Mouse (Mus musculus): Measurements from ENCODE around the gene Crybb2. TPM values are rescaled to one million over a fixed set of nuclear protein-coding genes. Genes with fewer than 3 reads are reported as not detected.

Gene Crybb2
- polyA plus RNA-seq, 1 experiment from 2014 or later = not detected

DNA sequence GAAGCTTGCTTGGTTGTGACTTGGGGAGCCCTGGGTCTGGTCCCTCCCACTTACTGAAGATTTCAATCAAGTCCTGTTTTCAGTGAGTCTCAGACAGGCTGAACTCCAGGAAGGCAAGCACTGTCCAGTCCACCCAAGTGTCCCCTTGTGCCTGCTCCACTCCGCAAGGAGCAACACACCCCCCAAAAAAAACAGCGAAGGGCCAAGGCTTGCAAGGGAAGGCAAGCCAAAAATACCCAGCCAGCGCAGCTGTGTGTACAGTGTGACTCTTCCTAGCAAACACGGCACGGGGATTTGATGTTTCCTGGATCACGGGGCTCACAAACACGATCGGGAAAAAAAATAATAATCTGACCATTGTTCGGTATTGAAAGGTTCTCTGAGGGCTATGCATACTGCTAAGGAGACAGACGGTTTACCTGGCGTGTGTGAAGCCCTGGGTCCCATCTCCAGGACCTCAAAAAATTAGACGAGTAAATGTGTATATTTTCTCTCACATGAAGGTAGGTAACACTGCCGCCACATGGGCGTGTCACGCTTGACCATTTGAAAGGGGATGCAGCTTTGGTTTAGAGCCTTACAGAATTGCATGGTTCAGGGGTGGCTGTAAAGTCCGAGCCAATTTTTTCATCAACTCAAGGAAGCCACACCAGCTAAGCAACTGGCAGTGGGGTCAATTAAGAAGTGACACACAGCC lies 55.7 kb downstream of the Crybb2 start:
- Histone ChIP-seq H3K4me1 (ENCODE audit: control insufficient read depth, insufficient read depth, low read length) (peaks cover 9% of the 10 kb centered on the region), H3K36me3 (ENCODE audit: control insufficient read depth, insufficient read depth, low read length) (no peaks in the 10 kb centered on the region), H3K4me3 (ENCODE audit: low read depth, low read length) (peak overlapping the region; percentile 54), H3K9ac (ENCODE audit: low read length) (no peak overlapping the region), H3K27ac (ENCODE audit: low read depth, low read length) (no peak overlapping the region), H3K27me3 (ENCODE audit: control insufficient read depth, insufficient read depth, low read length) (peaks cover 2% of the 10 kb centered on the region; the same call in 1 of the 2 replicates), H3K9me3 (ENCODE audit: control insufficient read depth, low read length) (no peaks in the 10 kb centered on the region), H3K4me2 (ENCODE audit: low read depth) (peak overlapping the region; percentile 62)
- DNase-seq (ENCODE audit: low spot score) (no peak), ATAC-seq (ENCODE audit: insufficient read depth, low FRiP score, low TSS enrichment) (no peak)
- WGBS = 67% methylated on average over 16 of the region's 16 CpGs

DNA sequence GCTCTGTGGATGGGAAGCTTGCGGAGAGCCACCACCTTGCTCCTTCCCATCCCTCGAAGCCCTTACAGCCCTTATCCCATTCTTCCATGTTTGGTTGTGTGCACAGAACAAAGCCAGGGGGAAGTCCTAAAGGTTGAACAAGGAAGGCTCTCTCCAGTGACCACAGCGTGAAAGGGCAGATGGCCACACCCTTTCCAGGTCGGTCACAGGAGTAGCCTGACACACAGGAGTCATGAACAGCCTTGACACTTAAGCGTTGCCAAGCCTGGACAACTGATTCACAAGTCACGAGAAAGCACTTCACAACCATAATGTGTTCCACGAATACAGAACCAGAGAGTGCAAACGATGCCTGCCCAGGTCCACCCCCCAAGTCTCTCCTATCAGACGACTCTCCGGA lies 58.0 kb downstream of the Crybb2 start:
- H3K36me3 ChIP-seq (ENCODE audit: control insufficient read depth, insufficient read depth, low read length) = no peaks in the 10 kb centered on the region
- no peak overlapping the region for H3K27ac ChIP-seq (ENCODE audit: low read depth, low read length)
- 89% methylated on average over 10 of the region's 10 CpGs for WGBS
- H3K9ac ChIP-seq (ENCODE audit: low read length) = no peak overlapping the region
- no peak overlapping the region for H3K4me2 ChIP-seq (ENCODE audit: low read depth)
- no peak for DNase-seq (ENCODE audit: low spot score)
- H3K27me3 ChIP-seq (ENCODE audit: control insufficient read depth, insufficient read depth, low read length) = peaks cover 2% of the 10 kb centered on the region; the same call in 1 of the 2 replicates
- no peaks in the 10 kb centered on the region for H3K9me3 ChIP-seq (ENCODE audit: control insufficient read depth, low read length)
- peaks cover 9% of the 10 kb centered on the region for H3K4me1 ChIP-seq (ENCODE audit: control insufficient read depth, insufficient read depth, low read length)
- no peak overlapping the region for H3K4me3 ChIP-seq (ENCODE audit: low read depth, low read length)
- ATAC-seq (ENCODE audit: insufficient read depth, low FRiP score, low TSS enrichment) = no peak

DNA sequence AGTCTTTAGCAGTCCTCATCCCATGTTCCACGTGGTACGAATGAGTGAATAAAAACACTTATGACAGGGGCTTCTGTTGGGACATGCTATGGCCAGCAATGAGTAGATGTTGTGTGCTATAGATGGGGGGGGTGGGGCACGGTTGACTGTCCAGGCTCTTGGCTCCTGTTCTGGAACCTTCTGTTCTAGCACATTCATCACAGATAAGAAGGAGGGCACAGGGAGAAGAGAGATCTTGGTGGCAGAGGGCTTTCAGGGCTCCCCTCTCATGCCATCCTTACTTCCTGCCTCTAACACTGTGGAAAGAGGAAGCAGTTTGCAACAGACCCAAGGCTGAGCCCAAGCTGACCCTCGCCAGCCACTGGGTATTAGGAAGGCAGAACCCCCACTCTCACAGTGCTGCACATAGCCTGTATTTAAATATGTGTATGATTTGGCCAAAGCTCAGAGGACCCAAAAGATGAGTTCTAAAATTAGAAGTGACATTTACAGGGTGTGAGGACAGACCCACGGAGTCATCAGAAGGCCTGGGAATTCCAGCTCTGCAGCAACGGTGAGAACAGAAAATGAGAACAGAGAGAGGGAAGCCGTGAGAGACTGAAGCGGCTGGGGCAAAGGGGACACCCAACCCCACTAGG lies 60.6 kb downstream of the Crybb2 start:
- 91% methylated on average over 8 of the region's 8 CpGs for WGBS
- no peak overlapping the region for H3K4me2 ChIP-seq (ENCODE audit: low read depth)
- no peaks in the 10 kb centered on the region for H3K27me3 ChIP-seq (ENCODE audit: control insufficient read depth, insufficient read depth, low read length)
- H3K4me1 ChIP-seq (ENCODE audit: control insufficient read depth, insufficient read depth, low read length) = no peaks in the 10 kb centered on the region
- no peak for ATAC-seq (ENCODE audit: insufficient read depth, low FRiP score, low TSS enrichment)
- H3K36me3 ChIP-seq (ENCODE audit: control insufficient read depth, insufficient read depth, low read length) = no peaks in the 10 kb centered on the region
- H3K9ac ChIP-seq (ENCODE audit: low read length) = no peak overlapping the region
- no peak overlapping the region for H3K27ac ChIP-seq (ENCODE audit: low read depth, low read length)
- H3K9me3 ChIP-seq (ENCODE audit: control insufficient read depth, low read length) = no peaks in the 10 kb centered on the region
- no peak for DNase-seq (ENCODE audit: low spot score)
- H3K4me3 ChIP-seq (ENCODE audit: low read depth, low read length) = no peak overlapping the region

DNA sequence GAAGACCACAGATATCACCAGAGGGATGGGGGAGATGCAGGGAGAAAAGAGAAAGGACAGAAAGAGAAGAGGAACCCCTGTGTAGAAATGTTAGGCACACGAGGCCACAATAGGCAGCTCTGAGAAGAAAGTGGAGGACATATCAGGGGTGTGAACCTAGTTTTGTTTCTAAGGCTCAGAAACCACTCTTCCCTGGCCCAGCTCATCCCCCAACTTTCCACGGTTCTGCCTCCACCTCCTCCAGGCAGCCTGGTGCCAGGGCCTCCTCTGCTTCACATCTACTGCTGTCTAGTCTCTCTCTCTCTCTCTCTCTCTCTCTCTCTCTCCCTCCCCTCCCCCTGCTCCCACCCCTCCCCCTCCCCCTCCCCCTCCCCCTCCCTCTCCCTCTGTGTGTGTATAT lies 61.4 kb downstream of the Crybb2 start:
- H3K9ac ChIP-seq (ENCODE audit: low read length) = no peak overlapping the region

More for the DNA sequence above, 61.4 kb downstream of the Crybb2 start:
- Histone ChIP-seq H3K36me3 (ENCODE audit: control insufficient read depth, insufficient read depth, low read length) (no peaks in the 10 kb centered on the region), H3K9me3 (ENCODE audit: control insufficient read depth, low read length) (no peaks in the 10 kb centered on the region), H3K4me3 (ENCODE audit: low read depth, low read length) (no peak overlapping the region), H3K27ac (ENCODE audit: low read depth, low read length) (no peak overlapping the region), H3K4me1 (ENCODE audit: control insufficient read depth, insufficient read depth, low read length) (no peaks in the 10 kb centered on the region), H3K4me2 (ENCODE audit: low read depth) (no peak overlapping the region), H3K27me3 (ENCODE audit: control insufficient read depth, insufficient read depth, low read length) (no peaks in the 10 kb centered on the region)
- ATAC-seq (ENCODE audit: insufficient read depth, low FRiP score, low TSS enrichment) = no peak
- DNase-seq (ENCODE audit: low spot score) = no peak
- 89% methylated on average over 2 of the region's 2 CpGs for WGBS

Other genes with a start within 250 kb of the Crybb2 start
- gene Myo18b, start 173.8 kb downstream of the Crybb2 start, polyA plus RNA-seq (2014; fragmentation: Nextera tagmentation; extraction: Ambion mirVana) = 0.66 and 1.1 TPM in 2 replicates
- gene Grk3, start 54.3 kb downstream of the Crybb2 start, polyA plus RNA-seq (2014; fragmentation: Nextera tagmentation; extraction: Ambion mirVana) = 4.8 and 5.9 TPM in 2 replicates
- gene Crybb3, start 11.5 kb upstream of the Crybb2 start, polyA plus RNA-seq (2014; fragmentation: Nextera tagmentation; extraction: Ambion mirVana) = not detected in 2 replicates
- gene 2900026A02Rik, start 151.1 kb upstream of the Crybb2 start, polyA plus RNA-seq (2014; fragmentation: Nextera tagmentation; extraction: Ambion mirVana) = 1.3 and 1.5 TPM in 2 replicates
- gene Tmem211, start 156.8 kb upstream of the Crybb2 start, polyA plus RNA-seq (2014; fragmentation: Nextera tagmentation; extraction: Ambion mirVana) = not detected in 2 replicates
- gene Sgsm1, start 240.7 kb upstream of the Crybb2 start, polyA plus RNA-seq (2014; fragmentation: Nextera tagmentation; extraction: Ambion mirVana) = 8.5 and 10.7 TPM in 2 replicates